Mouse (Mus musculus): ENCODE data around the gene Atg13.

Gene Atg13

DNA sequence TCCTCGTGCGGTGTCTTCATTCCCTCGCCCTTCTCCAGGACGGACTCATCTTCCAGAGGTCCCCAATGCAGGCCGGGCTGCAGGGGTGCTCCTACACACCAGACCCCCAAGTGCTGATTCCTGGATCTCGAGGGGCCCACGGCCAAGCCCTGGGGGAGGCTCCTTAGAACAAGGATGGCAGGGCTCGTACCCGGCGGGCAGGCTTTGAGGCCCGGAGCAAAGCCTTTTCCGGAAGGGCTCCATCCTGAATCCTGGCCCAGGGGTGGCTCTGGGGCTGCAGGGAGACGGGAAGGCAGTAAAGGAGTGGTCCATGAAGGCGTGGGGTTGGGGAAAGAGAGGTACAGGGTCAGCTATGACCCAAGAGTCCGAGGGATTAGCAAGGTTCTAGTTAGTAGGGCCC lies 61.2 kb downstream of the Atg13 start:
- DNase-seq (ENCODE audit: low spot score) = no peak

DNA sequence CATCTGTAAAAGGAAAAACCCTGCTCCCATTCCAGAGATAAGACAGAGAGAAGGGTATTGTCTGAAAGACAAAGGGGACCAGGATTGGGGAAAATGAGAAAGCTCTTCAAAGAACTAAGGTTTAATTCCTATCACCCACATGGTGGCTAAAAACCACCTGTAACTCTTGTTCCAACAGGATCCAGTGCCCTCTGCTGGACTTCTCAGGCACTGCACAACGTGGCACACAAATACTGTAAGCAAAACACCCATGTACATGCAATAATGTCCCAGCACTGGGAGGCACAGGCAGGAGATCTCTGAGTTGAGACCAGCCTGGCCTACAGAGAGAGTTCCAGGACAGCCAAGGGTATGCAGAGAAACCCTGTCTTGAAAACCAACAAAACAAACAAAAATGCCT lies 63.6 kb downstream of the Atg13 start:
- peak; percentile 47 for DNase-seq (ENCODE audit: low spot score)

DNA sequence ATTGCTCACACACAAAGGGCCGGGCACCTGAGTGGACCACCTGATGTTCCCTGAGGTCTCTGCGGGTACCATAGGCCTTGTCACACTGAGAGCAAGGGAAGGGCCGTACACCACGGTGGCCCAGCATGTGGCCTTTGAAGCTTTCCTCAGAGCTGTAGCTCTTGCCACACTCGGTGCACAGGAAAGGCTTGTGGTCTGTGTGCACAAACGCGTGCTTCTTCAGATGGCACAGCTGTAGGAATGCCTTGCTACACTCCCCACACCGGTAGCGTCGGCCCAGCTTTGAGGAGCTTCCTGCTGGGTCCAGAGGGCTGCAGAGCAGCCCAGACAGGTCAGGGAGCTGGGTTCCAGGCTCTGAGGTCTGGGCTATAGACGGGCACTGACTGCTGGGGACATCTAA lies 64.6 kb downstream of the Atg13 start:
- no peak for DNase-seq (ENCODE audit: low spot score)

DNA sequence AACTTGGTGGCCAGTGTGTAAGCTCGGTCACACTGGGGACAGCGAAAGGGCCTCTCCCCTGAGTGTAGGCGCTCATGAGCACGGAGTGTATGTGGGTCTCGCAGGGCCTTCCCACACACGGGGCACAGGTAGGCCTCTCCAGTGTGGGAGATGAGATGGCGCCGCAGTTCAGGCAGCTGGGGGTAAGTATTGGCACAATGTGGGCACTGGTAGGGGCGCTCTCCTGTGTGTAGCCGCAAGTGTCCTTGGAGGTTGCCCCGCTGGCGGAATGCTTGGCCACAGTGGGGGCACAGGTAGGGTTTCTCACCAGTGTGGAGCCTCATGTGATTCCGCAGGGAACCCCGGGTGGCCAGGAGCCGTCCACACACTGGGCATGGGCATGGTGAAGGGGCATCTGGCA lies 65.0 kb downstream of the Atg13 start:
- no peak for DNase-seq (ENCODE audit: low spot score)

DNA sequence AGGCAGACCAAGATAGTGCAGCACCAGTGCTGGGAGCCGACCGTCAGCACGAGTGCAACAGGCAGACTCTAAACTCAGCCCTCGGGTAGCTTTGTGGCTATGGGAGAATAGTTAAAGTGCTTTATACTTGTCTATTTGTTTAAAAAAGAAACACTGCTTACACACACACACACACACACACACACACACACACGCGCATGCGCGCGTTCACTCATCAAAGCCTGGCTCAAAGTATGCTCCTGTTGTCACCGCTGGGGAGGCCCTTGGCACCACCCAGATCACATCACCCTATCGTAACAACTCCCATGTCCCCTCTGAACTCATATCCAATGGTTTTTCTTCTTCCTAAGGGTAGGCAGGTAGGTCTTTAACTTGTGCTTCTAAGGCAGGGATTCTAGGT lies 66.4 kb downstream of the Atg13 start:
- DNase-seq (ENCODE audit: low spot score) = no peak

DNA sequence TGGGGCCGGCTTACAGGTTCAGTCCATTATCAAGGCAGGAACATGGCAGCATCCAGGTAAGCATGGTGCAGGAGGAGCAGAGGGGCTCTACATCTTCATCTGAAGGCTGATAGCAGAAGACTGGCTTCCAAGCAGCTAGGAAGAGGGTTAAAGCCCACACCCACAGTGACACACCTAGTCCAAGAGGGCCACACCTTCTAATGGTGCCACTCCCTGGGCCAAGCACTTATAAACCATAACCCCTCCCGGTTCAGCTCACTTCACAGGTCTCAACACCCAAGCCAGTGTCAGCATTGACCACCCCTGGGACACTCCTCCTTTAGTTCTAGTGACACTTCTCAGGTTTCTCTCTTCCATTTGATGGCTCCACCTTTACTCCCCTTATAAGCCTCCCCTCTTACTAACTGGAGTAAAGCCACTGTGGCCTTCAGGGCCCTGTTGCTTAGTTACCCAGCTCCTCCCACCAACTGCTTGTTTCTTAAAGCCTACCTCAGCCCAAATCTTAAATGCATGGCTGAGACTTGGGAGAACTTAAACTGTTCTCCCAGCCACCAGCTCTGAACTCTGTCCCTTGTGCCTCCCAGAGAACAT lies 67.5 kb downstream of the Atg13 start:
- no peak for DNase-seq (ENCODE audit: low spot score)

DNA sequence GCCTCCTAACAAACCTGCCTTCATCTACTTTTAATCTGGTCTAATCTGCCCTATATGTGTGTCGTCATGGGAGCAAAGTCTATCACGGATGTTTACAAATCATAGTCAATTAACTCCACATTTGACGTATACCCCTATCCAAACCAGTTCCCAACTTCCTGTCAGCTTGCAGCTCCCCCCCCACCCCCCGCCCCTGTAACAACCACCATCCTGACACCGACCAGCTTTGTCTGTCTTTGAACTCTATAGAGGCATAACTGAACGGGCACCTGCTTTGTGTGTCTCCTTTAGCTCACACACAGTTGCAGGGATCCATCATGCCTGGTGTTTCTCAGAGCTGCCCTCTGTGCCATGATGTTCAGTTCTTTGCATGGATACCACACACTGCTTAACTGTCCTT lies 71.4 kb downstream of the Atg13 start:
- no peak for DNase-seq (ENCODE audit: low spot score)

DNA sequence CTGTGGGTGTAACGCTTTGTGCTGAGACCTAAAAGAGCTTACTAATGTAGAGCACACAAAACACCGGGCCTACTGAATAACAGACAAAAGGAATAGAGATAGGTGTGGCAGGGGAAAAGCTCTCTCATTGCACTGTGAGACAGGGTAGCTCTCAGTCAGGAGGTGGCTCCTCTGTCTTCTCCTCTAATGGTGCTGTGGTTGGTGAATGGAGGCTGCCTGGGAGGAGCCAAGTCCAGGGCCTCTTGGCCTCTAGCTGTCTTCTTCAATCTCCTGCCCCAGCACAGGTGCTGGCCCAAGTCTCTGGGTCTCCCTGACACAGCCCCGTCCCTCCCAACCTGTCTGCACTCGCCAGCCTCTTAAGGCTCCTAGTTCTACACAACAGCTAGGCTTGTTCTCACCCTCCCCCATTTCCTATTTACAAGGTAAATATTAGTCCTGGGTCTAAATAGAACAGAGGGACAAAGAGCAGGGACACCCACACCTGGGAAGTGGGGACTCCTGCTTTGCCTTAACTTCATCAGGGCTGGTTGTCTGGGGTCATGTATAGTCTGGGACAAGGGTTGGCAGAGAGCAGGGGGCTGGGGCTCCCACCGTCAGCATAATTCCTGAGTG lies 73.5 kb downstream of the Atg13 start:
- no peak for DNase-seq (ENCODE audit: low spot score)

DNA sequence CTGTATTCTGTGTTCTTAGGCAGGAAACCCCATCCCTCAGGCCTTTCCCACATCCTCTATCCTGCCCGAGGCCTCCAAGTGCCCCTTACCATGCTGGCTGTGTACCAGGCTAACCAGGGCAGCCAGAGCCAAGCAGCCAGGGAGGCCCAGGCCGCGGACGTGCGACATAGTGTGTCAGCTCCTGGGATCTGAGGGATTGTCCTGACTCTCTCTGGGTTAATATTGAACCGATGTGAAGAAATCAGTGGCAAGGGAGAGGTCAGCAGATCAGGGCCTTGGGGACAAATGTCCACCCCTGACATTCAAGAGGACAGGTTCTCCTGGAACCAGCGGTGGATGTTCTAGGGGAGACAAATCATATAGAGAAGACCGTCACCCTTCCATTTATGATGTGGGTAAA lies 74.1 kb downstream of the Atg13 start, which contains the start of gene F2:
F2 (minus strand) TSS at position 186 of the 400 bp plus-strand sequence.
- no peak for DNase-seq (ENCODE audit: low spot score)

DNA sequence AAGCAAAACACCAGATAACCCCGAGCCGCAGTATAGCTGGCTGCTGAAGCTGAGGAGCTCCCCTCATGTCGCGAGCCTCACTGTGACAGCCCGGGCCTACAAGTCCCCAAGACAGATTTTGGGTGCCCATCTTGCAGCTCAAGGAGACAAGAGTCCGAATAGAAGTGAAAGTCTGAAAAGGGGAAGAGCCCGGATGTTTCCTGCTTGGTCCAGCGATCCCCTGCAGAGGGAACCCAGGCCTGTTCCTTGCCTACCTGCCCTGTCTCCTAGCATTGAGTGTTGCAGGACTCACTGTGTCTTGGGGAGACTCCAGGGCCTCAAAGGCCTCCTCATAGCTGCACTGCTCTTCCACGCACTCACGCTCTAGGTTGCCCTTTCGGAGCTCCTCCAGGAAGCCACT lies 74.9 kb downstream of the Atg13 start:
- DNase-seq (ENCODE audit: low spot score) = no peak

DNA sequence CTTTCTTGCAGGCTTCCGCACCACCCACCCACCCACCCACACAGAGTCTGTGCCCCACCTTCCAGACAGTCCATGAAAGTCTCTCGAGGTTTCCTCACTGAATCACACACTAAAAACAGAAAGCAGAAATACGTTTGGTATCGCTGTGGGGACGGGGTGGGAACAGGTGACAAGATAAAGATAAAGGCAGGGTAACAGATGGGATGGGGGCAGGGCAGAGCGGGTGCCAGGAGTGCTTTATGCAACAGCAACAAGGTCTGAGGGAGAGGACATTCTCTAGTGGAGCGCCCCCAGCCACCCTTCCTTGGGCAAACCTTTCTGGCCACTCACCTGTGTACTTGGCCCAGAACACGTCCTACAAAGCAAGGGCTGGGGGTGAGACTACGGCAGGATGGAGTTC lies 75.5 kb downstream of the Atg13 start:
- DNase-seq (ENCODE audit: low spot score) = no peak

DNA sequence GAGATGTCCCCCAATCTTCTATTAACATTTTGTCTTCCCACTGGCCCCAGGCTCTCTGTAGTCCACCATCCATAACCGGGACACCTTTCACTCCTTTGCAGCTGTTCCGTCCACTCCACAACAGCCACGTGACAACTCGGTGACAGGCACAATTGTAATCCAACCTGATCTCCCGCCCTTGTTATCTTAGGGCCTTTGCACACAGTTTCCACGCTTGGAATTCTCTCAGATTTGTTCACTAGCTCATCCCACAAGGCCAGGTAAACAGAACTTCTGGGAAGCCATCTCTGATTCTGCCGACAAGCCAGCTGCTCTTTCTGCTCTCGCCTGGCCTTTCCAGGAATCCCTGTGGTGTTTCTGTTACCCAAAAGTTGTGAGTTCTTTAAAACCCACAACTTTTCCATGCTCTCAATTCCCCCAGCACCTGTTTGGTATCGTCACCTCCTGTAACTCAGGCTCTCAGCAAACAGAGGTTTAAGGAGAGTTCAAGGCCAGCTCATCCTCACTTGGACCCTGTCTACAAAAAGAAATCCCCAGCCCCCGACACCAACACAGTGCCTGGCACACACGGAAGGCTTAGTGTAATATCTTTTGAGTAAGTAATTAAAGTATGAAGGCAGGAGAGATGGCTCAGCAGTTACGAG lies 76.9 kb downstream of the Atg13 start:
- DNase-seq (ENCODE audit: low spot score) = no peak

DNA sequence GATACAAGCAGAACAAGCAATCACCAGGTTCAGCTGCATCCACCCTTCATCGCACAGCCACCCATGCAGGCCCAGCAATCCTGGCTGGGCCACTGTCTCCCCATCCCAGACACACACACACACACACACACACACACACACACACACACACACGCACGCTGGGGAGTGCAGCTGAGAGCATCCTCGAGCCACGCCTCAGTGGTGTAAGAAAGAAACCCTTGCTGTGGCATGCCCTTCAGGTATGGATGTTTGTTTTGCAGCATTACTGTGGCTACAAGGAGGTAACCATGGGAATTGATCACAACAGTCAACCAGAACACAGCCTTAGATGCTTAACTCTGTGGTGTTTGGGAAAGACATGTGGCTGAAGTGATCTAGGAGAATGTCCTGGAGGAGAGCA lies 78.1 kb downstream of the Atg13 start:
- no peak for DNase-seq (ENCODE audit: low spot score)

DNA sequence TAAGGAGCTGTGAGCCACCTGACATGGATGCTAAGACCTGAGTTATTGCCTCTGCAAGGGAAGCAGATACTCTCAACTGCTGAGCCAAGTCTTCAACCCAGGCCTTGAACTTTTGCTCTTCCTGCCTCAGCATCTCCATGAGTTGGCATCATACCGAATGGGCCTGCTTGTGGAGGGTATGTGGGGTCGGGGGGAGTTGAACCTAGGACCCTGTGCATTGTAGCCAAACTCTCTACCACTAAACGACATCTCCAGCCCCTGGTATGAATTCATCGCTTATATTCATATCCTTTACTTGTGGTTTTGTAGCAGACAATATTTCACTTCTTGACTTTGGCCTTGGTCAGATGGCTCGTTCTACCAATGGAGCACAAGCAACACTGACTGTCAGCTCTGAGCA lies 78.5 kb downstream of the Atg13 start:
- no peak for DNase-seq (ENCODE audit: low spot score)

DNA sequence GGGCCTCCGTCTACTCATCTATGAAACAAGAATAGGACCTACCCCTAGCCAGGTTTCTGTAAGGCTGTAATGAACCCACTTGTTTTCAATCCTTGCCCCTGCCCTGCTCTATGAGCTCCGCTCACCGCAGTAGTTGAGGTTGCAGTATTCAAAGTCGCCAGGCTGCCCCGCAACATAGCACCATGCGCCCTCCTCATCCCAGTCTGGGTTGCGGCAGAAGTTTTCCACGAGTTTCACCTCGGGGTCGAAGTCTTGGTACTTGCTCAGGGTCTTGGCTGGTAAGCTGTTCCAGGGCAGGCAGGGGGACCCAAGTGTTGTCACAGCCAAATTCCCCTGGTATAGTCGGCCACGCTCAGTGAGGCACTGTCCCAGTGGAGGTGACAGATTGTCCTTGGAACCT lies 80.0 kb downstream of the Atg13 start:
- DNase-seq (ENCODE audit: low spot score) = no peak

DNA sequence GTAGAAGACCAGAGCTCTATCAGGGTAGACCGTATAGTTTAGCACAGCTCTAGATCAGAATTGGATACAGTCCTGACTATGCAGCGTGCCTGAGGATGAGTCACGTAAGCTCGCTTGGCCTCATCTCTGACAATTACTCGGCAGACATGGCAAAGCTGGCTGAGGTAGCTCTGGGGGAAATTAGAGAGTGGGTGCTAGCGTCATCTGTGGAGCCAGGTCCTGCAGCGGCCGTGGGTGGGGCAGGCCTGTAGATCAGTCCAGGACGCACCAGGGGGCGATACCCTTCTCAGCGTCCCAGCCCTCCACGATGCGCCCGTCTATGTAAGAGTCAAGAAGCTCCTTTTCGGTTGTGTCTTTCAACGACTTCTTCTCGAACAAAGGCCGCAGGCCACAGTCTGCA lies 80.7 kb downstream of the Atg13 start:
- no peak for DNase-seq (ENCODE audit: low spot score)

DNA sequence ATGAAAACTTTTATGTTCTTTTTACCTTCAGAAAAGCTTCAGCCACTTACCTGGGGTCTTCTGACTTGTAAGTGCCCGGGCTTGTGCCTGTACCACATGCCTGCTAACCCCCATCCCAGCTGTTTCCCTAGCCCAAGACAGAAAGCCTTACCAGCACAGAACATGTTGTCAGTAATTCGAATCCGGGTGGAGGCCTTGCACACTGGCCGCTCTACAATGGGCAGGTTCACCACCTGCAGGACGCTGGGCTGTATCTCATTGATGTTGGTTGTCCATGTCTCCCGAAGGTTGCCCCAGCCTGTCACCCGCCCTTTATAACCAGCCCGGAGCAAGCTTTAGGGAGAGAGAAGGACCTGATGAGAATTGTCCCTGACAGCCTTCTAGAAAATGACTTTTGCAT lies 82.2 kb downstream of the Atg13 start:
- no peak for DNase-seq (ENCODE audit: low spot score)

DNA sequence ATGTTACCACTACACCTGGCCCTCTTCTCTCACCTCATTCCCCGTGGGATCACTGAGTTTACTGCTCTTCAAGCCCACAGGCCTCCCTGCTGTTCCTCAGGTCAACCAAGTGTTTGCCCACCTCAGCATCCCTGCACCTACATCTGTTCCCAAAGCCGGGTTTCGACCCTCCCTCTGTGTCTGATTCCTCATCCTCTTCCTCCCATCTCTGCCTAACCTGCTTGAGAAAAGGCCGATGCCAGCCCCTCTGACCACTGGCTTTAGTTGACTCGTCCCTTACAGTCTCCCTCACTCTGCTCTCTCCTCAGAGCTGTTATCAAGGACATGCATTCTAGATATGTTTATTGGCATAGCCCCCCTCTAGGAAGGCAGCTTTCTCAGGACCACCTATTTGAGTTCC lies 82.9 kb downstream of the Atg13 start:
- no peak for DNase-seq (ENCODE audit: low spot score)

Data from left cerebral cortex, adult 11 months (tissue).